Mouse (Mus musculus) kidney, embryonic 14.5 days (tissue): Measurements from ENCODE around the gene Clk1. TPM values are rescaled to one million over a fixed set of nuclear protein-coding genes. Genes with fewer than 3 reads are reported as not detected.

Experiments
- ATAC-seq: fragments of 200-750 bp; cut with Nextera tagmentation; 2 replicates; pipeline ENCODE4 v1.8.0; 2017; ENCODE audit warnings: moderate number of reproducible peaks, mild to moderate bottlenecking, moderate TSS enrichment, moderate library complexity; ENCODE audit not compliant: low FRiP score, low TSS enrichment
- H3K27ac ChIP-seq: fragments of 300-500 bp; sonication (generic); 2 replicates; pipeline ENCODE4 v1.5.1; 2014; ENCODE audit warnings: low read depth, mild to moderate bottlenecking, low read length, moderate library complexity, mixed read lengths
- H3K27me3 ChIP-seq: fragments of 300-500 bp; sonication (generic); 2 replicates; pipeline ENCODE4 v1.6.1; 2014; ENCODE audit warnings: mild to moderate bottlenecking, low read length; ENCODE audit not compliant: control insufficient read depth, insufficient read depth
- H3K36me3 ChIP-seq: fragments of 300-500 bp; sonication (generic); 2 replicates; pipeline ENCODE4 v1.6.1; 2014; ENCODE audit warnings: low read length, mixed read lengths; ENCODE audit not compliant: control insufficient read depth, insufficient read depth
- H3K4me1 ChIP-seq: fragments of 300-500 bp; sonication (generic); 2 replicates; pipeline ENCODE4 v1.6.1; 2014; ENCODE audit warnings: low read length, mixed read lengths; ENCODE audit not compliant: control insufficient read depth, insufficient read depth
- H3K4me2 ChIP-seq: fragments of 300-500 bp; sonication (generic); replicated peaks from 2 replicates; pipeline ENCODE4 v1.6.1; 2014; ENCODE audit warnings: low read depth, mild to moderate bottlenecking, low read length
- H3K4me3 ChIP-seq: fragments of 300-500 bp; sonication (generic); 2 replicates; pipeline ENCODE4 v1.5.1; 2014; ENCODE audit warnings: mild to moderate bottlenecking, low read length
- H3K9ac ChIP-seq: fragments of 300-500 bp; sonication (generic); 2 replicates; pipeline ENCODE4 v1.6.1; 2014; ENCODE audit warnings: low read depth, mild to moderate bottlenecking, low read length, moderate library complexity
- H3K9me3 ChIP-seq: fragments of 300-500 bp; sonication (generic); 2 replicates; pipeline ENCODE4 v1.6.1; 2016; ENCODE audit warnings: low read length; ENCODE audit not compliant: control insufficient read depth
- whole genome bisulfite sequencing: fragments of 180-500 bp; shearing (Covaris S2); extraction: QIAGEN DNeasy Blood & Tissue Kit; methylation state at CpG from one replicate; pipeline ENCODE4 v1.1.7; 2014; 5-methylcytosine and 5-hydroxymethylcytosine counted together
- polyA plus RNA-seq: library from polyadenylated mRNA; unstranded; fragments of >200 nt; fragmentation: Nextera tagmentation; extraction: Ambion mirVana; gene quantifications from 2 replicates; pipeline ENCODE4 v1.2.1, GENCODE M21; 2014

Gene Clk1
- polyA plus RNA-seq, 1 experiment from 2014 or later, result 214 TPM

GRCm38 (mm10) chr1:58447766-58448165, 23.9 kb upstream of the Clk1 start:
- no peak overlapping the region for H3K4me3 ChIP-seq
- peaks cover 36% of the 10 kb centered on the region for H3K36me3 ChIP-seq
- peaks cover 12% of the 10 kb centered on the region; the same call in 1 of the 2 replicates for H3K4me1 ChIP-seq
- no peak overlapping the region for H3K27ac ChIP-seq
- WGBS, result 84% methylated on average over 7 of the region's 7 CpGs
- no peak overlapping the region for H3K4me2 ChIP-seq
- H3K9ac ChIP-seq, result no peak overlapping the region
- H3K9me3 ChIP-seq, result no peaks in the 10 kb centered on the region
- no peak for ATAC-seq
- no peaks in the 10 kb centered on the region for H3K27me3 ChIP-seq

- H3K27me3 ChIP-seq, result no peaks in the 10 kb centered on the region
- H3K36me3 ChIP-seq, result peaks cover 30% of the 10 kb centered on the region
- H3K27ac ChIP-seq, result peak overlapping the region; percentile 91
- no peaks in the 10 kb centered on the region for H3K9me3 ChIP-seq
- peaks cover 12% of the 10 kb centered on the region; the same call in 1 of the 2 replicates for H3K4me1 ChIP-seq
- ATAC-seq, result no peak
- peak overlapping the region; percentile 76 for H3K4me3 ChIP-seq
- WGBS, result 9% methylated on average over 11 of the region's 11 CpGs
- peak overlapping the region; percentile 78 for H3K4me2 ChIP-seq
- peak overlapping the region; percentile 80 for H3K9ac ChIP-seq
Observed at GRCm38 (mm10) chr1:58445861-58446260, 22.0 kb upstream of the Clk1 start.

GRCm38 (mm10) chr1:58445143-58445722, 21.4 kb upstream of the Clk1 start, which contains the start of the genes Nif3l1 and Ppil3:
Nif3l1 (plus strand) TSS chr1:58445151.
Ppil3 (minus strand) TSS chr1:58445486.
- peak; percentile 98 for ATAC-seq
- no peaks in the 10 kb centered on the region for H3K27me3 ChIP-seq
- H3K9ac ChIP-seq, result peak within 1 kb of the TSS; percentile 80
- H3K9me3 ChIP-seq, result no peaks in the 10 kb centered on the region
- peaks cover 26% of the 10 kb centered on the region for H3K36me3 ChIP-seq
- H3K4me3 ChIP-seq, result peak within 1 kb of the TSS; percentile 76
- H3K4me2 ChIP-seq, result peak within 1 kb of the TSS; percentile 78
- WGBS, result under 1% methylated on average over 33 of the region's 33 CpGs
- peak within 1 kb of the TSS; percentile 91 for H3K27ac ChIP-seq
- H3K4me1 ChIP-seq, result peaks cover 12% of the 10 kb centered on the region; the same call in 1 of the 2 replicates

GRCm38 (mm10) chr1:58444691-58445090, 20.8 kb upstream of the Clk1 start:
- WGBS, result 14% methylated on average over 10 of the region's 10 CpGs
- H3K9me3 ChIP-seq, result no peaks in the 10 kb centered on the region

GRCm38 (mm10) chr1:58424551-58424950, 685 bp upstream of the Clk1 start:
- Histone ChIP-seq H3K9ac (no peak overlapping the region), H3K36me3 (peaks cover 20% of the 10 kb centered on the region), H3K27me3 (no peaks in the 10 kb centered on the region), H3K27ac (no peak overlapping the region), H3K4me3 (no peak overlapping the region), H3K4me2 (no peak overlapping the region), H3K4me1 (peaks cover 11% of the 10 kb centered on the region; the same call in 1 of the 2 replicates), H3K9me3 (no peaks in the 10 kb centered on the region)
- no peak for ATAC-seq
- WGBS, result 84% methylated on average over 3 of the region's 3 CpGs

More at GRCm38 (mm10) chr1:58444691-58445090, 20.8 kb upstream of the Clk1 start:
- peak overlapping the region; percentile 80 for H3K9ac ChIP-seq
- H3K4me2 ChIP-seq, result peak overlapping the region; percentile 78
- H3K27ac ChIP-seq, result peak overlapping the region; percentile 91
- peak overlapping the region; percentile 76 for H3K4me3 ChIP-seq
- peaks cover 30% of the 10 kb centered on the region for H3K36me3 ChIP-seq
- H3K27me3 ChIP-seq, result no peaks in the 10 kb centered on the region
- peaks cover 12% of the 10 kb centered on the region; the same call in 1 of the 2 replicates for H3K4me1 ChIP-seq
- no peak for ATAC-seq

- Histone ChIP-seq H3K4me1 (peaks cover 11% of the 10 kb centered on the region; the same call in 1 of the 2 replicates), H3K4me3 (peak overlapping the region; percentile 98), H3K9ac (peak overlapping the region; percentile 100), H3K9me3 (no peaks in the 10 kb centered on the region), H3K27ac (peak overlapping the region; percentile 100; the same call in 1 of the 2 replicates), H3K27me3 (no peaks in the 10 kb centered on the region), H3K4me2 (peak overlapping the region; percentile 63), H3K36me3 (peaks cover 33% of the 10 kb centered on the region)
- peak; percentile 30; the same call in 1 of the 2 replicates for ATAC-seq
- WGBS, result 10% methylated on average over 13 of the region's 13 CpGs
Observed at GRCm38 (mm10) chr1:58422879-58423278, 987 bp downstream of the Clk1 start.

- WGBS, result 60% methylated on average over 7 of the region's 7 CpGs
- no peaks in the 10 kb centered on the region for H3K9me3 ChIP-seq
- peaks cover 50% of the 10 kb centered on the region for H3K36me3 ChIP-seq
- no peak overlapping the region for H3K9ac ChIP-seq
- peaks cover 11% of the 10 kb centered on the region; the same call in 1 of the 2 replicates for H3K4me1 ChIP-seq
- H3K27ac ChIP-seq, result no peak overlapping the region
- no peak overlapping the region; the same call in 1 of the 2 replicates for H3K4me2 ChIP-seq
- H3K27me3 ChIP-seq, result no peaks in the 10 kb centered on the region
- no peak for ATAC-seq
- H3K4me3 ChIP-seq, result no peak overlapping the region; the same call in 1 of the 2 replicates
Observed at GRCm38 (mm10) chr1:58420961-58421360, 2.9 kb downstream of the Clk1 start.

GRCm38 (mm10) chr1:58420032-58420431, 3.8 kb downstream of the Clk1 start:
- Histone ChIP-seq H3K27me3 (no peaks in the 10 kb centered on the region), H3K4me2 (no peak overlapping the region), H3K4me1 (peaks cover 11% of the 10 kb centered on the region; the same call in 1 of the 2 replicates), H3K4me3 (no peak overlapping the region), H3K36me3 (peaks cover 58% of the 10 kb centered on the region), H3K9me3 (no peaks in the 10 kb centered on the region), H3K9ac (no peak overlapping the region), H3K27ac (no peak overlapping the region)
- WGBS, result 91% methylated on average over 10 of the region's 10 CpGs
- ATAC-seq, result no peak

GRCm38 (mm10) chr1:58416048-58416447, 7.8 kb downstream of the Clk1 start:
- H3K36me3 ChIP-seq, result peaks cover 89% of the 10 kb centered on the region
- H3K9ac ChIP-seq, result no peak overlapping the region
- H3K27ac ChIP-seq, result no peak overlapping the region
- peaks cover 2% of the 10 kb centered on the region; the same call in 1 of the 2 replicates for H3K4me1 ChIP-seq
- no peaks in the 10 kb centered on the region for H3K9me3 ChIP-seq
- no peaks in the 10 kb centered on the region for H3K27me3 ChIP-seq
- 95% methylated on average over 2 of the region's 2 CpGs for WGBS
- H3K4me3 ChIP-seq, result no peak overlapping the region
- ATAC-seq, result no peak
- no peak overlapping the region for H3K4me2 ChIP-seq
